Mouse (Mus musculus): ENCODE data around the gene Nup88.
"Not testable (repeated sequence)": the region's sequence is repeated elsewhere in the genome, so short reads cannot be mapped to it uniquely, and the experiment has no call there.

Gene Nup88

DNA sequence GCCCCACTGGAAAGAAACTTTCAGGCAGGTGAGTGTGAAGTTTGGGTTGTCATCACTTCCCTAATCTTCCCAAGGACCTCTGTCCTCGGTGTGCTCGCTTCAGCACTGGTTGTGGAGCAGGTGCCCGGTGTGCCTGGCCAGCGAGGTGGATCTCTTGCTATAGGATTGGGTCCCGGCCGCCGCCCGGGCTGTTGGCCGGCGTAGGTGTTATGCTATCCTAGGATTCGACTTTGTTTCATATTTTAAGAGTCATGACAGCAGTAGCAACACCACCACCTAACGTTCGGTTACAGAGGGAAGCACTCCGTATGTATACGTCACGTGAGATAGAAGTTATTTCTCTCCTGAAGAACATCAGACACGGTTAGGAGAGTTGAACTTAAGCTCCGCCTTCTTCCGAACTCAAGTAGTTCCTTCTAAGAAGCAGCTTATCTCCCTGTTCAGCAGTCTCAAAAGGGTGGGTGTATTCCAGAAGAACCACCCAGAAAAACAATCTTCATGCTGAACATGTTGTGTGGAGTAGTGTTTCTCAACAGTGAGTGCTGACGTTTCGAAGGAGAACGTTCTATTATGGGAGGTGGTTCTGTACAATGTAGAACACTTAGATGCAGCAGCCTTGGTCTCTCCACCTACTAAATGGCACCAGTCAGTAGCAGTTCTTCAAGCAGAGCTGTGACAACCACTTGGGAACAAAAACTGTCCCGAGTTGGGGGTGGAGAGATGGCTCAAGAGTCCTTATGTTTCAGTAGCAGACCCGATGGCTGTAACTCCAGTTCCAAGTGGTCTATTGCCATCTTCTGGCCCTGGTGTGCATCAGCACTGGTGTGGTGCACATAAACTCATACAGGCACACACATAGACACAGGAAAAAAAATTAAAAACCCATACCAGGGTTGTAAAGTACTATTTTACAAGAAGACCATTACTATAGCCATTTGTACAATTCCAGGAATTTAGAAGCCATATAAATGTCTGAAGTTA, 1.1 kb upstream of the Nup88 start:
- DNase-seq (ENCODE audit: extremely low read depth, insufficient read length, low spot score): peak; percentile 75

DNA sequence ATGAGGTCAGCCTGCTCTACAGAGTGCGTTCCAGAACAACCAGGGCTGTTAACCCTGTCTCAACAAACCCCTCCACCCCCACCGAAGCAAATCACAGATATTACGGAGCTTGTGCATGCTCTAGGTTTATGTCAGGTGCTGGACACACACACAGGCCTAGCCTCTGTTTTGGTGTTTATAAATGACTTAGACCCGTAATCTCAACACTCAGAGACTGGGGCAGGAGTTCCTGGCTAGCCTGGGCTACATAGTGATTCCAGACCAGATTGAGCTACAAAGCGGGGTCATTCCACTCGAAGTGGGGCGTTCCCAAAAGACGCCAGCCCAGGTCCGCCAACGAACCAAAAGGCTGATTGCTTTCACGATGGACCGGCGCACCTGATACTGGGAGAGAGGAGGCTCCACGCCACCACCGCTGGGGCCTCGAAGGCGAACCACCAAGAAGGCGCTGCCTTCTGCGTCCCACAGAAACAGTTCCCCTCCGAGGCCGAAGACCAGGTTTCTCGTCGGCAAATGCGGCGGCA, 440 bp downstream of the Nup88 start:
- no peak for DNase-seq (ENCODE audit: extremely low read depth, insufficient read length, low spot score)

DNA sequence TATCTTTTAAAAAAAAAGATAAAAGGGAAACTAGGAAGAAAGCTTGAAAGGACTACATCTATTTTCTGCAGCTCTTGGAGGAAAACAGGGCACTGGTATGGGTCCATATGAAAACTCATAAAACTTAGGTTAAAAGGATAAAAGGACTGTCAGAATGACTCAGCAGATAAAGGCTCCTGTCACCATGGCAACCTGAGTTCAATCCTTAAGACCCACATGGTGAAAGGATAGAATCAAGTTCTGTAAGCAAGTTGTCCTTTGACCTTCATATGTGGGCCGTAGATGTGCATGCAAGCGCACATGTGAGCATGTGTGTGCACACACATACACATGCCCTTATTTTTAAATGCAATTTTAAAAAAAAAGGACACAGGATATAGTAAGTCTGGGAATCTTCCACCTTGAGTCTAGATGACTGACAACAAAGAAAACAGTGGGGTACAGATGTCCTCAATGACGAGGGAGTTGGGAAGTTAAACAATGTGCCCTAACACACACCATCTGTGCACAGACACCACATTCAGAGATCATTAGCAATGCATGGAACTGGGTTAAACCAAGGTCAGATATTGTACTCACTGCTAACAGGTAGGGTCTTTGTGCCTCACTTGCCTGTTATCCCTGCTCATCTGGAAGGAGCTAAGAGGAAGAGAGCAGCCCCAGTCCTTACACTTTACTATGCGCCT, 5.4 kb downstream of the Nup88 start:
- no peak for DNase-seq (ENCODE audit: extremely low read depth, insufficient read length, low spot score)

DNA sequence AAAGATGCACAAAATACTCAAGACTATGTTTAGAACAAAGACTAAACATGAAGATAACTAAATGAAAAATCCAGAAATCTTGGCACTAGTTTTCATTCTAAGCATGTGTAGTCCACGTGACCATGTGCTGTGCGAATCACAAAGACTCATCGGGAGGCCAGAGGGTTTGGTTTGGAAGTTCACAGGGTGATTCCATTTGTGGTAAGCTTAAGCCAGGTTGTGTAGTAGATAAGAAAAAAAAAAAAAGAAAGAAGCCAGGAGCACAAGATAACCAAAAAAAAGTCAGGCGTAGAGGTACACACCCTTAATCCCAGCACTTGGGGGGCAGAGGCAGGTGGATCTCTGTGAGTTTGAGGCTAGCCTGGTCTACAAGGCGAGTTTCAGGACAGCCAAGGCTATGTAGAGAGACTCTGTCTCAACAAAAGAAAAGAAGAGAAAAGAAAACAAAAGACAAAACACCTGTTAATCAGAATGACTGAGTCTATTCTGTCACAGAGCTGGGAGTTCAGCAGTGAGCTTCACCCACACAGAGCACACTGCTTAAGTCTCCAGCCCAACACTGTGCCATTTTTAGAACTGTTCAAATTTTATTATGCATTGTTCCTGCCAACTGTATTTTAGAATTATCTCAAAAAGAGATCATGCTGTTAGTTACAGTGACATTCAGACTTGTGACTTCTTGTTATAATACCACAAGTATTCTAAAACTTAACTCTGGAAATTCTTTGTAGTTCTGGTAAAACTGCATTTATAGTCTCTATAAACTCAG, 8.8 kb downstream of the Nup88 start:
- DNase-seq (ENCODE audit: extremely low read depth, insufficient read length, low spot score): no peak

DNA sequence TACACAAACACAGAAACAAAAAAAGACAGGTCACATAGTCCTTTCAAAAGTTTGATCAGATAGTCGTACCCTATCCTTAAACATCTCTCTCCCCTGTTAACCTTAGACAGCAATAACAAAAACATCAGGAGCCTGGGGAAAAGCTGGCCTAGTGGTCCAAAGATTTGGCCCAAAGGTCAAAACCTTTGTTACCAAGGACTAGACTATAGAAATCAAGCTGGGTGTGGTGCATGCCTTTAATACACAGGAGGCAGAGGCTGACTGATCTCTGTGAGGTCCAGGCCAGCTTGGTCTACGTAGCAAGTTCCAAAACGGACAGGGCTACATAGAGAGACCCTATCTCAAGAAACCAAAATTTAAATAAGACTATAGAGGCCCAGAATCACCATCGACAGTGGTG, 15.1 kb downstream of the Nup88 start:
- DNase-seq (ENCODE audit: extremely low read depth, insufficient read length, low spot score): no peak

DNA sequence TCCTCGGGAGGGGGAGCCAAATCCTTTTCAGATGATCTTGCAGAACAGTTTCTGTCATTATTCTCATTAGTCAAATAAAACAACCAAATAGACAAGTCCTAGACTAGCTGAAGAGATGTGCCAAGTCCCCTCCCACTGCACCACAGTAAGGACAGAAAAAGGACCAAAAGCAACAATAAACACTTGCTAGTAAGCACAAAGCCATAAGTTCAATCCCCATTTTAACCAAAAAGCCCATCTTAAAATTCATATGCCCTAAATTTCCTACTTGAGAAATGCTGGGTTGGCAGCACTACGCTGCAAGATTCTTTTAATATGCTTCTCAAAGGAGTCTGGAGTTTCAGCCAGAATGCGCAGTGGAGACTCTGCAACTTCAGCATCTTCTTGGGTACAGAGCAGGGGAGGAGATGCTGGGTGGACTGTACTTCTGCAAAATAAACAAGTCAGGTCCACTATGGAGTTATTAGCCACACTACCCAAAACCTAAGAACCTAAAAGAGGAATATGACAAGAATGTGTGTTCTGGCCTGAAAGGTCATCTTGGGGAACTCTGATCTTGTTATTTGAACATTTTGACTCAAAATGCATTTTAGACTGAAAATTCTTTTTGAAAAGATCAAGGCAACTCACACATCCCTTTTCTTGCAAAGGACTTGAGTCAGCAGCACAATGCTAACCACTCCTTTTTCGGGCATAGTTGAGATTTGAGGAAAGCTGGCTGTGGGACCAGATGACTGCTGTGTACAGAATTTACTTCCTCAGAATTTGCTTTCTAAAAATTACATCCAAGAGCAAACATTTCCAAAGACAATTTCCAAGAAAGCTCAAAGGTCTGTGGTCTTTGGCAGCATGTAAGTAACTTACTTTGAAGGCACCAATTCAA, 24.6 kb downstream of the Nup88 start:
- DNase-seq (ENCODE audit: extremely low read depth, insufficient read length, low spot score): no peak

DNA sequence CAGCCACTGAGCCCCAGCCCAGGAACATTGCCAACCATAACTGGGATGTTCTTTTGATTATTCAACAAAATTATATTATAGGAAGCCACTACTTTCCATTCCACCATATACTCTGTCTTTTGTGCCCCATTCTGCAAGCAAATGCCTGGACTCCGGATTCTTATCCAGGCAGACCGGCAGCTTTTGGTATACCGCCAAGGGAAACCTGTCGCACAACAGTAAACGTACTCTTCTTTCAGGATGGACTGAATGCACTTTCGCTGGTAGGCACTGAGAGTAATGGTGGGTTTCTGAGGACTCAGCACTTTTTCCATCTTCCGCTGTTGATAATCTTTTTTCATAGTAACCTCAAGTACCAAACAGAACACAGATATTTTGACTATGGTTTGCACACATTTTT, 26.1 kb downstream of the Nup88 start:
- no peak for DNase-seq (ENCODE audit: extremely low read depth, insufficient read length, low spot score)

DNA sequence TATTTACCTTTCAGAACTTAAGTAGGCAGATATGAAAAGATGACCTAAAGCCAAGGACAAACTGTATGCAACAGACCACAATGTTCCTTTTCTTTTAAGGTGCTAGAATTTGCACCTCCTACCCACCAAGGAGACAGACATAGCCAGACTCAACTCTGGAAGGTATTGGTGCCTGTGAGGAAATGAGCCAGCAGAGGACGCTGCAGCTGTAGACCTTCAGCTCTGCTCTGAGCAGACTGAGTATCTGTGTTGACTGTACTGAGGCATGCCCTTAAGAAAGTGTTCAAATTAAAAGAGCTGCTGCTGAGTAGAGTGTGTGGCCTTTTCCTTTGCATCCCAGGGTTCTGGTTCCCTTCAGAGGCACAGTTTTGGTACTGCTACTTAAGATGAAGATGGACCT, 27.2 kb downstream of the Nup88 start:
- DNase-seq (ENCODE audit: extremely low read depth, insufficient read length, low spot score): no peak

DNA sequence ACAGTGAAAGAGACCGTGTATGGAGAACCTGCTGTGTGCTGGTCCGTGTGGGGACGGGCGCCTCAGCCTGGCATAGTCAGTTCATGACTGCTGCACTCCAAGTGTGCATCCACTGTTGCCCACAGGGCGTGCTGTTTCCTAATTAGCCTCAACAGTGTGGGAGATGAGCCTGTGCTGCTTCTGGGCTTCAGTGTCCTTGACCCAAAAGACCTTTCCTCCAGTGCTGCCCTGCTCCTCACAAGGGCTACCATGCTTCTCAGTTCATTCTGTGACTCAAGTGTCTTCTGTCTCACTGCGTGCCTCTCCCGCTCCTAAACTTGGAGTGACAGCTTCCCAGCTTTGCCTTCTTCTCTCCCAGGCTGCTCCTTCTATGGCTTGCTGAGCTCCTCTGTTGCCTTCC, 34.5 kb downstream of the Nup88 start:
- no peak for DNase-seq (ENCODE audit: extremely low read depth, insufficient read length, low spot score)

DNA sequence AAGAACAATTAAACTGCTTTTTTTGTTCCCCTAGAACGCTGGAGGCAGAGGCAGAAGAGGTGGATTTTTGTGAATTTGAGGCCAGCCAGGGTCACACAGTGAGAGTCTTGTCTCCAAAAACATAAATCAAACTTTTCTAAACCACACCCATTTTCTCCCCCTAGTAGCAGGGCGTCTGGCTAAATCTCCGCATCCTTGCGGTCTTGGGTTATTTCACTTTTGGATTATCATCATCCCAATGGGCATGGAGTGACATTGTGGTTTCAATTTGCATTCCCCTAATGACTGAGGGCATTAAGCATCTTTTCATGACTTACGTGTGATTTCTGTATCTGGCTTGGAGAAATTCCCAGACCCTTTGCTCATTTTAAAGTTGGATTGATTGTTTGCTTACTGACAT, 38.3 kb downstream of the Nup88 start:
- no peak for DNase-seq (ENCODE audit: extremely low read depth, insufficient read length, low spot score)

DNA sequence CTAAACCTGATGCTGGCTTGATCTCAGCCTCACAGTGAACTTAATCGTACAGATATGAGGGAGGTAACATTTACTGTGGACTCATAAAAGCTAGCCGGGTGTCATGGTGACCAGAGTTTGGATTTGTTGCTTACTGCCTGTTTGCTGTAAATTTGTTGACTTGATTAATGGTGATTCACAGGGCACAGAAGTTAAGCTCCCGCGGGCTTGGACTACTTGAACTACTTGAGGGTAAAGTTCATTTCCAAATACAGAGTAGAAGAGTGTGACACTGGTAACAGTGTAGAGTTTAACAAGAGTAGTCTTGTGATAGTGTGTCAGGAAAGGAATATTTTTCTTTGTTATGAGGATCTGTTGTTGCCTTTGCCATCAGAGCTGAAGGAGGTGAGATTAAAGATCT, 50.2 kb downstream of the Nup88 start:
- no peak for DNase-seq (ENCODE audit: extremely low read depth, insufficient read length, low spot score)

DNA sequence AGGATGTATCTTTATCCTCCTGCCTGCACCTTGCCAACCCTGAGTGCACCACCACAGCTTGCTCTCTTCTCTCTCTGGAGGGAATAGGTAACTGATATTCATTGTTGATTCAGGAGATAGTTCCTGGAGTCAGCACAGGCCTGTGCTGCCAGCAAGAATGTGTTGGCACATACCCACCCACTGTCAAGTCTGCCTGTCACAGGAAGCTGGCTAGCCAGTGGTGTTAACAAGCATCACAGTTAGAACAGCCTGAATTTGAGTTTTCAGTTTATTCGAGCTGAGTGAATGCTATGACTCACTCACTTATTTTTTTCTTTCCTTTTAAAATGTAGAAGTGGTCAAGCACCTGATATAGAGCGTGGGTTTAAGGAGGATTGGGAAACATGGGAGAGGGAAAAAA, 51.9 kb downstream of the Nup88 start:
- DNase-seq (ENCODE audit: extremely low read depth, insufficient read length, low spot score): no peak

DNA sequence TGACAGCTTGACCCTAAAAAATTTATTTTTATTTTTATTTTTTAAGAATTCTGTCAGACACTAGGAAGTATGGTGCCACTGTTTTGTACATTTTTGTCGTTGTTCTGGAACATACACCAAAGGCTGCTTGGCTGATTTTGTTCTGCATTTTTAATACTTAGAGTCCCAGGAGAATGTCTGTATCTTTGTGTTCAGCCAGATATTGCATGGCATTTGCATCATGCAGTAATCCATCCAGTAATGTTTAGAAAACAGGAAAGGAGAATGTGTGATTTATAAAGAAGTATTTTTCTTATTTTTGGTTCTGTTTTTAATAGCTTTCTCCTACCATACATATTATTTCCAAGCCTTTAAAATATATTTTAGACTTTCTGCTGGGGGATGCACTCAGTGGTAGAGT, 57.9 kb downstream of the Nup88 start:
- no peak for DNase-seq (ENCODE audit: extremely low read depth, insufficient read length, low spot score)

DNA sequence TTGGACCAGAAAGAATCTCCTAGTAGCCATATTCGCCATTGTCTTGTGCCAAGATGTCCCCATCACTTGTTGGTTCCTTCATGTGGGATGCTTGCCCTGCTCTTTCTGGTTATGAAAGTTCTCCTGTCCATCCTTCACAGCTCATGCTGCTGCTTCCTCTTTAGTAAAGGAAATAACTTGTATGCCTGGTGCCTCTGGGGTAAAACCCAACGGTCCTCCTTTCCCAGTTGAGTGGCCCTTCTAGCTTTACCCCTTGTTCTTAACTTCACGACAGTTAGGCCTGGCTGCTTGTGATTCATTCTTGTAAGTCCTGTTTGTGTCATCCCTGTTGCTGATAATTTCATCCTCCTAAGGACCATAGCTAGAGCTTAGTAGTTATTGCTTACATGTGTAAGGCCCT, 58.5 kb downstream of the Nup88 start:
- no peak for DNase-seq (ENCODE audit: extremely low read depth, insufficient read length, low spot score)

DNA sequence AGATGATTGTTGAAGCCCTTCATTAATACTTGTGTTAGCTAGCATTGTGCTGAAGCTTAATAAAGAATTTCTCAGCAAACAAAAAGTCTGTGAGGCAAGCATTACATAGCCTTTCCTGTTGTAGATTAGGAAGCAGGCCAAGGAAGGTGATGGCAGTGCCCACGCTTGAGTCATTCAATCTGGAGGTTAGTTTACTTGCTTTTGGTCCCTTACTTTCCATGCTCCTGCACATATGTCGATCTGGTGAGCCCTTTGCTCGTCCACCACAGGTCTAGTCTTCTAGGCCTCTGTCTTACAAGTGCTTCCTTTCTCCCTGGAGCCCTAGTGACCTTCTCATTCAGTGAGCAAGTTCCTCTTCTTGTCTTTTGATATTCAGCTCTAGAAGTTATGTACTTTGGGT, 63.1 kb downstream of the Nup88 start:
- DNase-seq (ENCODE audit: extremely low read depth, insufficient read length, low spot score): no peak

DNA sequence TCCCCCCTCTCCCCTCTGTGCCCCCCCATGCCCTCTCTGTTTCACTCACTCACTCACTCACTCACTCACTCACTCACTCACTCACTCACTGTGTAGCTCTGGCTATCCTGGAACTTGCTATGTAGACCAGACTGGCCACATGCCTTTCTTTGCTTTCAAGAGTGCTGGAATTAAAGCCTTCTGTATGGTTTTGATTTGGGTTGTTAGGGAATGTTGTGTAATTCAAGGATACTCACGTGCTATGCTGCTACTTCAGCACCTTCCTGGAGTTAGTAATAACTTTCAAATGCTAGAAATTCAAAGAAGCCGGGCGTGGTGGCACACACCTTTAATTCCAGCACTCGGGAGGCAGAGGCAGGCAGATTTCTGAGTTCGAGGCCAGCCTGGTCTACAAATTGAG, 71.6 kb downstream of the Nup88 start:
- not testable (repeated sequence) for DNase-seq (ENCODE audit: extremely low read depth, insufficient read length, low spot score)

DNA sequence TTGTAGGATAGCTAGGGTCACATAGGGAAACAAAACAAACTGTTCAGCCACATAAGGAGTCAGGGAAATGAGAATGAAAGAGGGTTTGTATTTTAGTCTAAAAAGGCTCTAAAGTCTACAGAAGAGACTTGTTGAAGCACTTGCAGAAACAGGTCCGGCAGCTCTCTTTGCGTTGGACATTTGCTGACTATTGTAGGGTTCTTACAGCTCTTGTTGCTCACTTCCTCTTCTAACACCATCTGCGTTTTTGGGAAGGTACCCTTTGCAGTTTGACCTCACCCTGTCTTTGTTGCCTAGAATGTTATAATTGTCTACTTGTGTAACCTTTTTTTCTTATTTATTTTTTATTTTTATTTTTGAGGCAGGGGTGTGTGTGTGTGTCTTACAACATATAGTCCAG, 72.1 kb downstream of the Nup88 start:
- no peak for DNase-seq (ENCODE audit: extremely low read depth, insufficient read length, low spot score)
